Mouse (Mus musculus) lung, embryonic 14.5 days (tissue): Measurements from ENCODE around the gene Mad2l1bp. TPM values are rescaled to one million over a fixed set of nuclear protein-coding genes. Genes with fewer than 3 reads are reported as not detected.

Source experiments
- ATAC-seq: fragments of 200-750 bp; cut with Nextera tagmentation; 2 replicates; pipeline ENCODE4 v1.8.0; 2017; ENCODE audit warnings: mild to moderate bottlenecking, moderate TSS enrichment, moderate library complexity; ENCODE audit not compliant: insufficient read depth
- DNase-seq: peaks from one replicate; pipeline ENCODE4 v3.0.0-alpha.2; 2015
- H3K27ac ChIP-seq: fragments of 300-500 bp; sonication (generic); 2 replicates; pipeline ENCODE4 v1.5.1; 2014; ENCODE audit warnings: low read depth, mild to moderate bottlenecking, moderate library complexity
- H3K27me3 ChIP-seq: fragments of 300-500 bp; sonication (generic); 2 replicates; pipeline ENCODE4 v1.6.1; 2014; ENCODE audit warnings: low read length, control low read depth; ENCODE audit not compliant: insufficient read depth
- H3K36me3 ChIP-seq: fragments of 300-500 bp; sonication (generic); 2 replicates; pipeline ENCODE4 v1.6.1; 2014; ENCODE audit warnings: control low read depth; ENCODE audit not compliant: insufficient read depth
- H3K4me1 ChIP-seq: fragments of 300-500 bp; sonication (generic); 2 replicates; pipeline ENCODE4 v1.6.1; 2014; ENCODE audit warnings: antibody characterized with exemption, control low read depth; ENCODE audit not compliant: insufficient read depth
- H3K4me2 ChIP-seq: fragments of 300-500 bp; sonication (generic); 2 replicates; pipeline ENCODE4 v1.6.1; 2014; ENCODE audit warnings: mild to moderate bottlenecking
- H3K4me3 ChIP-seq: fragments of 300-500 bp; sonication (generic); 2 replicates; pipeline ENCODE4 v1.5.1; 2014; ENCODE audit warnings: low read depth, low read length
- H3K9ac ChIP-seq: fragments of 300-500 bp; sonication (generic); 2 replicates; pipeline ENCODE4 v1.6.1; 2014
- H3K9me3 ChIP-seq: fragments of 300-500 bp; sonication (generic); 2 replicates; pipeline ENCODE4 v1.6.1; 2016; ENCODE audit warnings: low read depth, low read length, control low read depth
- CTCF ChIP-seq: IDR thresholded peaks from 2 replicates; pipeline ENCODE4 v1.5.1; 2016; ENCODE audit warnings: antibody characterized with exemption, low read depth
- WGBS: fragments of 180-500 bp; shearing (Covaris S2); extraction: QIAGEN DNeasy Blood & Tissue Kit; methylation state at CpG from one replicate; pipeline ENCODE4 v1.1.7; 2014; 5-methylcytosine and 5-hydroxymethylcytosine counted together
- polyA plus RNA-seq: library from polyadenylated mRNA; unstranded; fragments of >200 nt; fragmentation: Nextera tagmentation; extraction: Ambion mirVana; gene quantifications from 2 replicates; pipeline ENCODE4 v1.2.1, GENCODE M21; 2014

Gene Mad2l1bp
- polyA plus RNA-seq, 1 experiment from 2014 or later = 41.3 TPM

DNA sequence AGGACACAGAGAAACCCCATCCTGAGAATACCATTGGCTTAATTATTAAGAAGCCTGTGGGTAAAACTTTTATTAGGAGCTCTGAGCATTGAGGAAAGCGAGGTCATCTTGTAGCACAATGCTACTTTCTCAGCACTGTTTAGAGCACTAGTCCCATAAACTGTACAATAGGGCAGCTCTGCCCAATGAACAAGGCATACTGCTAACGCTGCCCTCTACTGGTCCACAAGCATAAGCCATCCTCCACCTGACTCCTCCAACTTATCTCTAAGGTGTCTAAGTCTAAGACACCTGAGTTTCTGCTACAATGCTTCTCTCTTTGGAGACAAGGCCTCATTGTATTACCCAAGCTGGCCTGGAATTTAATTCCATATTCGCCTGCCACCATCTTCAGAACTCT, 17.2 kb upstream of the Mad2l1bp start:
- no peaks in the 10 kb centered on the region for H3K4me1 ChIP-seq
- no peak overlapping the region for H3K4me2 ChIP-seq
- peak; percentile 71 for TF ChIP-seq CTCF
- H3K4me3 ChIP-seq = no peak overlapping the region
- ATAC-seq (no peak), DNase-seq (peak; percentile 65)
- H3K27me3 ChIP-seq = no peaks in the 10 kb centered on the region
- 65% methylated on average over 3 of the region's 3 CpGs for WGBS
- no peak overlapping the region for H3K27ac ChIP-seq
- H3K36me3 ChIP-seq = peaks cover 85% of the 10 kb centered on the region
- no peak overlapping the region for H3K9ac ChIP-seq
- H3K9me3 ChIP-seq = no peaks in the 10 kb centered on the region

DNA sequence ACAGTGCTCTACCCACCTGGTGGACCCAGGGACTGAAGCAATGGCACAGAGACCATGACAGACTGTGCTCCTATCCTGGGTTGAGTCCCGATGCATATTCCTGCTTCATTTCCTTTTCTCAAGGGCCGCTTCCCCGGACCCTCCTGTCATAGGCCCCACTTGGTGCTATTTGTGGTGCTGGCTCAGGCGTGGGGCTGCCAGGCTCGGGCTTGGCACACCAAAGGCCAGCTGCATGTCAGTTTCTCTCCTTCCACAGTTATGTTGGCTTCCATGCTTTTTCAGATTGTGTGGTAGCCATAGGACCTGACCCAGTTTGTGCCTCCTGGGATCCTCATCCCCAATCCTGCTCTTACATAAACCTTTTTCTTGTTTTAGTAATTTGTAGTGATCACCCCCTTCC, 15.4 kb upstream of the Mad2l1bp start:
- H3K4me3 ChIP-seq = no peak overlapping the region
- H3K36me3 ChIP-seq = peaks cover 91% of the 10 kb centered on the region
- H3K4me1 ChIP-seq = no peaks in the 10 kb centered on the region
- no peak for ATAC-seq
- TF ChIP-seq CTCF = no peak
- no peak overlapping the region for H3K4me2 ChIP-seq
- no peak overlapping the region for H3K27ac ChIP-seq
- H3K27me3 ChIP-seq = no peaks in the 10 kb centered on the region
- WGBS = 86% methylated on average over 5 of the region's 5 CpGs
- H3K9me3 ChIP-seq = no peaks in the 10 kb centered on the region
- H3K9ac ChIP-seq = no peak overlapping the region
- DNase-seq = no peak

DNA sequence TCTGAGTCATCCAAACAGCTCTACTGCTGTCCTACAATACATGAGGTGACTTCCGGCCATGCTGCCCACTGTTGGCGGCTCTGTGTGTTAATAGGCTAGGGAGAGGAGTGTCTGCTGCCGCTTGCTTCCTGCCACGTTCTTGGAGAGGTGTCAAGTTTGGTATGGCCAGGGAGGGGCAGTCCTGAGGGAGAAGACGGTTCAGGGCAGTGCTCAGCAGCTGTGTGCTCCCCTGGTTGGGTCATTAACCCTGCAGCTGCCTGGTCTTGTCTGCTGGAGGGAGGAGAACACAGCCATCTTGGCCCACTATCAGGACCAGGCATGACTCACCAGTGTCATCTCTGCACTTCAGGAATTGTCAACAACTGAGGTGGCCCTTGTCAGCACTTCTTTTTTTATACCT, 15.0 kb upstream of the Mad2l1bp start:
- TF ChIP-seq CTCF = no peak
- 44% methylated on average over 5 of the region's 5 CpGs for WGBS
- H3K4me1 ChIP-seq = no peaks in the 10 kb centered on the region
- no peak overlapping the region for H3K4me3 ChIP-seq
- no peaks in the 10 kb centered on the region for H3K9me3 ChIP-seq
- peaks cover 89% of the 10 kb centered on the region for H3K36me3 ChIP-seq
- no peak overlapping the region for H3K4me2 ChIP-seq
- no peak overlapping the region for H3K27ac ChIP-seq
- H3K9ac ChIP-seq = no peak overlapping the region
- no peaks in the 10 kb centered on the region for H3K27me3 ChIP-seq
- ATAC-seq = peak; percentile 13; the same call in 1 of the 2 replicates
- DNase-seq = no peak

DNA sequence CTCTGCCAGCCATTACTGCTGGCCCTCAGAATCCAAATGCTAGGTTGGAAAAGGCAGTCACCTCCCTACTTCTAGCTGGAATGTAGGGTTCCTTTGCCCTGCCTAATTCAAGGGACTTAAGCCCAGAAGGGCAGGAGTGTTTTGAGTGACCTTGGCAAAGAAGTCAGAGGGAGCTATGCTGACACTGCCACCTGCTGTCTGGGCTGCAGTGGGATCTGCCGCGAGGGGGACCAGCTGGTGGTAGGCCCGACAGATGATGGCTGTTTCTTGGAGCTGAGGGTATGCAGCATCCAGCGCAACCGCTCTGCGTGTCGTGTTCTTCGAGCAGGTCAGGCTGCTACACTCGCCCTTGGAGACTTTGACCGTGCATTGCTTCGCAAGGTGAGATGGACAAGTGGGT, 13.7 kb upstream of the Mad2l1bp start:
- DNase-seq = peak; percentile 34
- Histone ChIP-seq H3K4me3 (no peak overlapping the region), H3K4me2 (no peak overlapping the region), H3K27ac (no peak overlapping the region), H3K27me3 (no peaks in the 10 kb centered on the region), H3K36me3 (peaks cover 76% of the 10 kb centered on the region), H3K9ac (no peak overlapping the region), H3K9me3 (no peaks in the 10 kb centered on the region), H3K4me1 (peaks cover 13% of the 10 kb centered on the region; the same call in 1 of the 2 replicates)
- no peak for ATAC-seq
- WGBS = 83% methylated on average over 11 of the region's 11 CpGs
- TF ChIP-seq CTCF = peak; percentile 49

DNA sequence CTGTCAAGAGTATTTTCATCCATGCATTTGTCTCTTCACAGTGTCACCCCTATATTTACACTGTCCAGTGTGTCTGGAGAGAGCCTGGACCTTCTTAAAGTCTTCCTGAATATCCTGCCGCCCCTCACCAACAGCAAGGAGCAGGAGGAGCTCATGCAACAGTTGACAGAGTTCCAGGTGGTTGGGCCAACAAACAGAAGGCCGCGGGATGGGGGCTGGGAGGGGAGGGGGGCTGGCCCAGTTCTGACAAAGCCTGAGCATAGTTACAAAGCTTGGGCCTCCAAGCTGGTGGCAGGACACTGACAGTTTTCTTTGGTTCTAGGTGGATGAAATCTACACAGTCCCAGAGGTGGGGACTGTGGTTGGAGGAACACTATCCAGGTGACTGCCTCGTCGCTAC, 12.9 kb upstream of the Mad2l1bp start:
- DNase-seq (no peak), ATAC-seq (no peak)
- Histone ChIP-seq H3K4me3 (no peak overlapping the region), H3K27ac (no peak overlapping the region), H3K9me3 (no peaks in the 10 kb centered on the region), H3K27me3 (no peaks in the 10 kb centered on the region), H3K36me3 (peaks cover 70% of the 10 kb centered on the region), H3K4me2 (no peak overlapping the region), H3K4me1 (peaks cover 17% of the 10 kb centered on the region; the same call in 1 of the 2 replicates), H3K9ac (no peak overlapping the region)
- TF ChIP-seq CTCF = no peak
- 80% methylated on average over 5 of the region's 5 CpGs for WGBS

DNA sequence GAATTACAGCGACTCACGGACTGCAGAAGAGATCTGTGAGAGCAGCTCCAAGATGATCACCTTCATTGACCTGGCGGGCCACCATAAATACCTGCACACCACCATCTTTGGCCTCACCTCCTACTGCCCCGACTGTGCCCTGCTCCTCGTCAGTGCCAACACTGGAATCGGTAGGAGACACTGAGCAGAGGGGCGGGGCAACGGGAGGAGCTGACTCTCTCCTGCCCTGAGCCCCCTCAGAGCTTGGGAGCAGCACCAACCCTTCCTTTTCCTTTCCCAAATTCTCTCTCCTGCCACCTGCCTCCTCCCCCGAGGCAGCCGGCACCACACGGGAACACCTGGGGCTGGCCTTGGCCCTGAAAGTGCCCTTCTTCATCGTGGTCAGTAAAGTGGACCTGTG, 12.1 kb upstream of the Mad2l1bp start:
- H3K27ac ChIP-seq = no peak overlapping the region
- no peak overlapping the region for H3K9ac ChIP-seq
- DNase-seq (no peak), ATAC-seq (no peak)
- peaks cover 64% of the 10 kb centered on the region for H3K36me3 ChIP-seq
- H3K4me2 ChIP-seq = no peak overlapping the region
- H3K4me1 ChIP-seq = peaks cover 17% of the 10 kb centered on the region; the same call in 1 of the 2 replicates
- H3K9me3 ChIP-seq = no peaks in the 10 kb centered on the region
- no peak overlapping the region for H3K4me3 ChIP-seq
- TF ChIP-seq CTCF = no peak
- H3K27me3 ChIP-seq = no peaks in the 10 kb centered on the region
- 86% methylated on average over 12 of the region's 12 CpGs for WGBS

DNA sequence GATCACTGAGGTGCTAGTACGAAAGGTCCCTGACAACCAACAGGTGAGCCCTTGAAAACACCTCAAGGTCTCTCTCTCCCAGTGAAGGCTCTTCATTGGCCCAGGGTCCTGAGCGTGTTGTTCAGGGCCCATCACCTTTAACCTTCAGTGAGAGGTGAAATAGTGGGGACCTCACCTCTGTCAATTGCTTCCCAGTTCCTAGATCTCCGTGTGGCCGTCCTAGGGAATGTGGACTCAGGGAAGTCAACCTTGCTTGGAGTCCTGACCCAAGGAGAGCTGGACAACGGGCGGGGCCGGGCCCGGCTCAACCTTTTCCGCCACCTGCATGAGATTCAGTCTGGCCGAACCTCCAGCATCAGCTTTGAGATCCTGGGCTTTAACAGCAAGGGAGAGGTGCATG, 11.4 kb upstream of the Mad2l1bp start:
- no peak for DNase-seq
- H3K27ac ChIP-seq = no peak overlapping the region
- H3K4me1 ChIP-seq = peaks cover 17% of the 10 kb centered on the region; the same call in 1 of the 2 replicates
- H3K36me3 ChIP-seq = peaks cover 58% of the 10 kb centered on the region
- H3K4me2 ChIP-seq = no peak overlapping the region
- no peaks in the 10 kb centered on the region for H3K27me3 ChIP-seq
- no peaks in the 10 kb centered on the region for H3K9me3 ChIP-seq
- 93% methylated on average over 10 of the region's 10 CpGs for WGBS
- H3K4me3 ChIP-seq = no peak overlapping the region
- H3K9ac ChIP-seq = no peak overlapping the region
- no peak for TF ChIP-seq CTCF
- no peak for ATAC-seq

DNA sequence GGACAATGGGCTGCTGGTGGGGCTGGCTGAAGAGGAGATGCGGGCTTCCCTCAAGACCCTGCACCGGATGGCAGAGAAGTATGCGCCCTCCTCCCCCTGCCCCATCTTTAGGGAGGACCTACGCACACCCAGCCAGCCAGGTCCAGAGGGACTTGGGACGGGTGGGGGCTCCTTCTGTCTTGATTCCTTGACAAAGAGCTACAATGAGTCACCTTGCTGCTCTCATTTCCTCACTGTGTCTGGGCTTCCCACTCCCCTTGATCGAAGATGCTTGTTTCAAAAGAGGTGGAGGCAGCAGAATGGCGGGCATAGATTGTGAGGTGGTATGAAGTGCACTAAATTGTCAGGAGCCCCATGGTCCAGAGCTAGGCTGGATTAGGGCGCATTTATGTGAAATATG, 10.9 kb upstream of the Mad2l1bp start:
- H3K4me1 ChIP-seq = peaks cover 17% of the 10 kb centered on the region; the same call in 1 of the 2 replicates
- no peak overlapping the region for H3K4me2 ChIP-seq
- no peaks in the 10 kb centered on the region for H3K9me3 ChIP-seq

More for the DNA sequence above, 10.9 kb upstream of the Mad2l1bp start:
- WGBS = 90% methylated on average over 8 of the region's 8 CpGs
- Histone ChIP-seq H3K27ac (no peak overlapping the region), H3K27me3 (no peaks in the 10 kb centered on the region), H3K4me3 (no peak overlapping the region), H3K9ac (no peak overlapping the region), H3K36me3 (peaks cover 53% of the 10 kb centered on the region)
- TF ChIP-seq CTCF = no peak
- ATAC-seq = no peak
- DNase-seq = no peak
